Mouse (Mus musculus): ENCODE data around the gene Rpl11. TPM values are rescaled to one million over a fixed set of nuclear protein-coding genes. Genes with fewer than 3 reads are reported as not detected.
"Not testable (repeated sequence)": the region's sequence is repeated elsewhere in the genome, so short reads cannot be mapped to it uniquely, and the experiment has no call there.

Rpl11 gene
- polyA plus RNA-seq, 1 experiment from 2014 or later = 390 TPM

- Histone ChIP-seq H3K4me1 (ENCODE audit: control insufficient read depth, insufficient read depth, low read length) (peaks cover 6% of the 10 kb centered on the region), H3K4me3 (ENCODE audit: low read depth, low read length) (no peak overlapping the region), H3K9me3 (ENCODE audit: control insufficient read depth, low read length) (no peaks in the 10 kb centered on the region), H3K36me3 (ENCODE audit: control insufficient read depth, insufficient read depth, low read length) (no peaks in the 10 kb centered on the region), H3K27me3 (ENCODE audit: control insufficient read depth, insufficient read depth, low read length) (peaks cover 24% of the 10 kb centered on the region), H3K4me2 (no peak overlapping the region), H3K27ac (ENCODE audit: low read depth, low read length) (no peak overlapping the region), H3K9ac (ENCODE audit: low read length) (no peak overlapping the region)
- no peak for DNase-seq (ENCODE audit: low spot score, missing footprints)
- 70% methylated on average over 2 of the region's 2 CpGs for WGBS
- no peak for ATAC-seq (ENCODE audit: low FRiP score)
Measured at GRCm38 (mm10) chr4:136078649-136079048, 25.4 kb upstream of the Rpl11 start.

GRCm38 (mm10) chr4:136076776-136077538 is 23.7 kb upstream of the Rpl11 start:
- no peak overlapping the region for H3K4me3 ChIP-seq (ENCODE audit: low read depth, low read length)
- H3K9ac ChIP-seq (ENCODE audit: low read length) = no peak overlapping the region
- no peak for ATAC-seq (ENCODE audit: low FRiP score)

GRCm38 (mm10) chr4:136071178-136071714 is 18.0 kb upstream of the Rpl11 start:
- Histone ChIP-seq H3K27me3 (ENCODE audit: control insufficient read depth, insufficient read depth, low read length) (no peaks in the 10 kb centered on the region; the same call in 1 of the 2 replicates), H3K27ac (ENCODE audit: low read depth, low read length) (no peak overlapping the region), H3K9me3 (ENCODE audit: control insufficient read depth, low read length) (no peaks in the 10 kb centered on the region), H3K4me3 (ENCODE audit: low read depth, low read length) (no peak overlapping the region), H3K9ac (ENCODE audit: low read length) (no peak overlapping the region), H3K4me2 (0 out of 2 replicates have a peak overlapping the region, but pooled peaks have one; percentile 11), H3K36me3 (ENCODE audit: control insufficient read depth, insufficient read depth, low read length) (no peaks in the 10 kb centered on the region), H3K4me1 (ENCODE audit: control insufficient read depth, insufficient read depth, low read length) (peaks cover 9% of the 10 kb centered on the region)
- WGBS = 1% methylated on average over 15 of the region's 15 CpGs
- DNase-seq (ENCODE audit: low spot score, missing footprints) = peak; percentile 98
- ATAC-seq (ENCODE audit: low FRiP score) = peak; percentile 62

More at GRCm38 (mm10) chr4:136076776-136077538, 23.7 kb upstream of the Rpl11 start:
- Histone ChIP-seq H3K9me3 (ENCODE audit: control insufficient read depth, low read length) (no peaks in the 10 kb centered on the region), H3K36me3 (ENCODE audit: control insufficient read depth, insufficient read depth, low read length) (no peaks in the 10 kb centered on the region), H3K27me3 (ENCODE audit: control insufficient read depth, insufficient read depth, low read length) (peaks cover 19% of the 10 kb centered on the region), H3K4me1 (ENCODE audit: control insufficient read depth, insufficient read depth, low read length) (peaks cover 6% of the 10 kb centered on the region), H3K4me2 (no peak overlapping the region), H3K27ac (ENCODE audit: low read depth, low read length) (no peak overlapping the region)
- no peak for DNase-seq (ENCODE audit: low spot score, missing footprints)
- WGBS = 71% methylated on average over 15 of the region's 15 CpGs

- H3K9ac ChIP-seq (ENCODE audit: low read length) = no peak overlapping the region
- no peak overlapping the region for H3K4me2 ChIP-seq
- no peak overlapping the region for H3K4me3 ChIP-seq (ENCODE audit: low read depth, low read length)
- no peaks in the 10 kb centered on the region for H3K36me3 ChIP-seq (ENCODE audit: control insufficient read depth, insufficient read depth, low read length)
- no peak overlapping the region for H3K27ac ChIP-seq (ENCODE audit: low read depth, low read length)
- ATAC-seq (ENCODE audit: low FRiP score) (0 out of 2 replicates have a peak, but pooled peaks have one; percentile 8), DNase-seq (ENCODE audit: low spot score, missing footprints) (peak; percentile 85)
- H3K9me3 ChIP-seq (ENCODE audit: control insufficient read depth, low read length) = no peaks in the 10 kb centered on the region
- whole genome bisulfite sequencing = 51% methylated on average over 6 of the region's 6 CpGs
- H3K4me1 ChIP-seq (ENCODE audit: control insufficient read depth, insufficient read depth, low read length) = peaks cover 9% of the 10 kb centered on the region
- H3K27me3 ChIP-seq (ENCODE audit: control insufficient read depth, insufficient read depth, low read length) = no peaks in the 10 kb centered on the region; the same call in 1 of the 2 replicates
Measured at GRCm38 (mm10) chr4:136070592-136070991, 17.4 kb upstream of the Rpl11 start.

GRCm38 (mm10) chr4:136069954-136070353 is 16.7 kb upstream of the Rpl11 start:
- WGBS = under 1% methylated on average over 18 of the region's 18 CpGs
- no peaks in the 10 kb centered on the region for H3K9me3 ChIP-seq (ENCODE audit: control insufficient read depth, low read length)
- no peaks in the 10 kb centered on the region; the same call in 1 of the 2 replicates for H3K27me3 ChIP-seq (ENCODE audit: control insufficient read depth, insufficient read depth, low read length)
- H3K4me2 ChIP-seq = no peak overlapping the region
- H3K4me1 ChIP-seq (ENCODE audit: control insufficient read depth, insufficient read depth, low read length) = peaks cover 9% of the 10 kb centered on the region
- no peak overlapping the region for H3K4me3 ChIP-seq (ENCODE audit: low read depth, low read length)
- peak; percentile 68 for ATAC-seq (ENCODE audit: low FRiP score)
- peak overlapping the region; percentile 36; the same call in 1 of the 2 replicates for H3K9ac ChIP-seq (ENCODE audit: low read length)
- H3K27ac ChIP-seq (ENCODE audit: low read depth, low read length) = 0 out of 2 replicates have a peak overlapping the region, but pooled peaks have one; percentile 2
- DNase-seq (ENCODE audit: low spot score, missing footprints) = peak; percentile 97
- no peaks in the 10 kb centered on the region for H3K36me3 ChIP-seq (ENCODE audit: control insufficient read depth, insufficient read depth, low read length)

GRCm38 (mm10) chr4:136069313-136069712 is 16.1 kb upstream of the Rpl11 start:
- DNase-seq (ENCODE audit: low spot score, missing footprints) = no peak
- no peak overlapping the region for H3K9ac ChIP-seq (ENCODE audit: low read length)
- H3K36me3 ChIP-seq (ENCODE audit: control insufficient read depth, insufficient read depth, low read length) = no peaks in the 10 kb centered on the region
- H3K4me1 ChIP-seq (ENCODE audit: control insufficient read depth, insufficient read depth, low read length) = peaks cover 9% of the 10 kb centered on the region
- WGBS = 64% methylated on average over 4 of the region's 4 CpGs
- H3K4me2 ChIP-seq = no peak overlapping the region
- ATAC-seq (ENCODE audit: low FRiP score) = no peak
- no peaks in the 10 kb centered on the region for H3K9me3 ChIP-seq (ENCODE audit: control insufficient read depth, low read length)
- H3K4me3 ChIP-seq (ENCODE audit: low read depth, low read length) = no peak overlapping the region
- no peak overlapping the region for H3K27ac ChIP-seq (ENCODE audit: low read depth, low read length)
- no peaks in the 10 kb centered on the region; the same call in 1 of the 2 replicates for H3K27me3 ChIP-seq (ENCODE audit: control insufficient read depth, insufficient read depth, low read length)

GRCm38 (mm10) chr4:136063143-136063542 is 9.9 kb upstream of the Rpl11 start:
- H3K27me3 ChIP-seq (ENCODE audit: control insufficient read depth, insufficient read depth, low read length) = no peaks in the 10 kb centered on the region
- H3K27ac ChIP-seq (ENCODE audit: low read depth, low read length) = no peak overlapping the region
- 92% methylated on average over 4 of the region's 4 CpGs for WGBS
- no peaks in the 10 kb centered on the region for H3K9me3 ChIP-seq (ENCODE audit: control insufficient read depth, low read length)
- H3K9ac ChIP-seq (ENCODE audit: low read length) = no peak overlapping the region
- no peak overlapping the region for H3K4me2 ChIP-seq
- ATAC-seq (ENCODE audit: low FRiP score) = no peak
- H3K4me3 ChIP-seq (ENCODE audit: low read depth, low read length) = no peak overlapping the region
- H3K4me1 ChIP-seq (ENCODE audit: control insufficient read depth, insufficient read depth, low read length) = no peaks in the 10 kb centered on the region
- DNase-seq (ENCODE audit: low spot score, missing footprints) = no peak
- no peaks in the 10 kb centered on the region for H3K36me3 ChIP-seq (ENCODE audit: control insufficient read depth, insufficient read depth, low read length)

- not testable (repeated sequence) for H3K36me3 ChIP-seq (ENCODE audit: control insufficient read depth, insufficient read depth, low read length); H3K27ac ChIP-seq (ENCODE audit: low read depth, low read length); H3K9ac ChIP-seq (ENCODE audit: low read length); H3K9me3 ChIP-seq (ENCODE audit: control insufficient read depth, low read length); ATAC-seq (ENCODE audit: low FRiP score); H3K27me3 ChIP-seq (ENCODE audit: control insufficient read depth, insufficient read depth, low read length); H3K4me2 ChIP-seq; H3K4me1 ChIP-seq (ENCODE audit: control insufficient read depth, insufficient read depth, low read length); H3K4me3 ChIP-seq (ENCODE audit: low read depth, low read length)
- DNase-seq (ENCODE audit: low spot score, missing footprints) = peak; percentile 65
- 69% methylated on average over 9 of the region's 9 CpGs for whole genome bisulfite sequencing
Measured at GRCm38 (mm10) chr4:136059800-136060488, 6.7 kb upstream of the Rpl11 start.

GRCm38 (mm10) chr4:136057916-136058315 is 4.7 kb upstream of the Rpl11 start:
- no peak overlapping the region for H3K4me3 ChIP-seq (ENCODE audit: low read depth, low read length)
- H3K9ac ChIP-seq (ENCODE audit: low read length) = no peak overlapping the region
- no peaks in the 10 kb centered on the region for H3K4me1 ChIP-seq (ENCODE audit: control insufficient read depth, insufficient read depth, low read length)
- no peak for DNase-seq (ENCODE audit: low spot score, missing footprints)
- H3K27ac ChIP-seq (ENCODE audit: low read depth, low read length) = no peak overlapping the region
- no peaks in the 10 kb centered on the region for H3K27me3 ChIP-seq (ENCODE audit: control insufficient read depth, insufficient read depth, low read length)
- H3K4me2 ChIP-seq = no peak overlapping the region
- no peaks in the 10 kb centered on the region for H3K36me3 ChIP-seq (ENCODE audit: control insufficient read depth, insufficient read depth, low read length)
- H3K9me3 ChIP-seq (ENCODE audit: control insufficient read depth, low read length) = no peaks in the 10 kb centered on the region
- WGBS = 90% methylated on average over 5 of the region's 5 CpGs
- no peak for ATAC-seq (ENCODE audit: low FRiP score)
